Mouse (Mus musculus) neutrophil, adult 65 days (primary cell): ENCODE results near the gene Krtap4-6. TPM values are rescaled to one million over a fixed set of nuclear protein-coding genes. Genes with fewer than 3 reads are reported as not detected.

Experiments used
- total RNA-seq: library from RNA; stranded (reverse); gene quantifications from 2 replicates; pipeline ENCODE4 v1.2.4, GENCODE M21; 2023

The Krtap4-6 gene
- total RNA-seq: not detected in 2 replicates

DNA sequence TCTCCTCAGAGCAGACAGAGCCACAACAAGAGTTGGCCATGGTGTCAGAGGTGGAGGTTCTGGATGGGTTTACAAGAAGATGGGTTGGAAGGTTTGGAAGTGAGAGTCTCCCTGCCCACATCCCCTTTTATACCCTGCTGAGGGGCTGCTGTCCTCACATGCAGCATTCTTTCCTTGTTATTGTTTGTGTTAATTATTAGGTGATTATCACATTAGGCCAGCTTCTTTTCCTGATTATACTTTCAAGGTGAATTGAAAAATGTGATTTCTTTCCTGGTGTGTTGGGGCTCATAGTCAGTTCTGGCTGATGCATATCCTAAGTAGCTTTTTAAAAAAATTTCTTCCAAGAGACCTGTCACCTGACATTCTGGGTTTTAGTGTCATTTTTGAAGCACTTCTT, at the start of gene Krtap4-6:
TSS of gene Krtap4-6 (minus strand) at position 101 of the 400 bp plus-strand sequence.

DNA sequence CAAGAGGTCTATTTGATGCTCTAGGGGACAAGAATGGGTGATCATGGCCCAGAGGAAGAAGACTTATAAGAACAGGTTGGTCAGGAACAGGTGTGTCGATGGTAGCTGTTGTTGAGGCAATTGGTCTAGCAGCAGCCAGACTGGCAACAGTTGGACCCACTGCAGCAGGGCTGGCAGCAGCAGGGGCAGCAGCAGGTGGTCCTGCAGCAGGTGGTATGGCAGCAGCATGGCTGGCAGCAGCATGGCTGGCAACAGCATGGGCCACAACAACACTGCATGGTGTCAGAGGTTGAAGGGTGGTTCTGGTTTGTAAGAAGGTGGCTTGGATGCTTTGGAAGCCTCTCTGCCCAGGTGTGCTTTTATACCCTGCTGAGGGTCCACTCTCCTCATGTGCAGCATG, 24.7 kb upstream of the Krtap4-6 start, which contains the start of gene Gm14190:
TSS of gene Gm14190 (minus strand) at position 278 of the 400 bp plus-strand sequence.

DNA sequence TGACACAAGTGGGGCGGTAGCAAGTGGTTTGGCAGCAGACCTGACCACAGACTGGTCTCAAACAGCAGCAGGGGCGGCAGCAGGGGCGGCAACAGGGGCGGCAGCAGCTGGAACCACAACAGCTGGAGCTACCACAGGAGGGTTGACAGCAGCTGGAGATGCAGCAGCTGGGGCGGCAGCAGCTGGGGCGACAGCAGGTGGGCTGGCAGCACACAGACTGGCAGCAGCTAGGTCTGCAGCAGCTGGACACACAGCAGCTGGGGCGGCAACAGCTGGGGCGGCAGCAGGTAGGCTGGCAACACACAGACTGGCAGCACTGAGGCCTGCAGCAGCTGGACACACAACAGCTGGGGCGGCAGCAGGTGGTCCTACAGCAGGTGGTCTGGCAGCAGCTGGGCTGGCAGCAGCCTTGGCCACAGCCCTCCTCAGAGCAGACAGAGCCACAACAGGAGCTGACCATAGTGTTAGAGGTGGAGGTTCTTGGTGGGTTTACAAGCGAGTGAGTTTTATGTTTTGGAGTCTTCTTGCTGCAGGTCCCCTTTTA, 7.2 kb downstream of the Krtap4-6 start, which contains the start of gene Gm11563:
TSS of gene Gm11563 (minus strand) at position 494 of the 544 bp plus-strand sequence.

DNA sequence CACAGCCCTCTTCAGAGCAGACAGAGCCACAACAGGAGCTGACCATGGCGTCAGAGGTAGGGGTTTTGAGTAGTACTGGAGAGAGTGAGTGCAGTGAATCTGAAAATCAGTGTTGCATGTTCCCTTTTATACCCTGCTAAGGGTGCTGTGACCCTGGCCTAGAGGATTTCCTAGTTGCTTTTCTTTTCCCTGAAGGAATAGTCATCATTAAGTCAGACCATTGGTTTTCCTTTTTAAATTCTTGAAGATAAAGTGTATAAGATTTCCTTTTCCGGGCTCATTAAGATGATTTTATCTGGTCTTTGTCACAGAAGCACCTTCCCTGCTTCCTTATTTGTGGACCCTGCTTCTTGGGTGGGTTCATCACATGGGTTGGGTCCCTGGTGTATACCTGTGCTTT, 15.6 kb downstream of the Krtap4-6 start, which contains the start of gene Gm11555:
TSS of gene Gm11555 (minus strand) at position 101 of the 400 bp plus-strand sequence.

DNA sequence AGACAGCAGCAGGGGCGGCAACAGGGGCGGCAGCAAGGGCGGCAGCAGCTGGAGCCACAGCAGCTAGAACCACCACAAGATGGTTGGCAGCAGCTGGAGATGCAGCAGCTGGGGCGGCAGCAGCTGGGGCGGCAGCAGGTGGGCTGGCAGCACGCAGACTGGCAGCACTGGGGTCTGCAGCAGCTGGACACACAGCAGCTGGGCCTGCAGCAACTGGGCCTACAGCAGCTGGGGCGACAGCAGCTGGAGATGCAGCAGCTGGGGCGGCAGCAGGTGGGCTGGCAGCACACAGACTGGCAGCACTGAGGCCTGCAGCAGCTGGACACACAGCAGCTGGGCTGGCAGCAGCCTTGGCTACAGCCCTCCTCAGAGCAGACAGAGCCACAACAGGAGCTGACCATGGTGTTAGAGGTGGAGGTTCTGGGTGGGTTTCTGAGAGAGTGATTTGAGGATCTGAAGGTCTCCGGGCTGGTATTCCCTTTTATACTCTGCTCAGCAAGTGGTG, 22.1 kb downstream of the Krtap4-6 start, which contains the start of gene Krtap4-7:
TSS of gene Krtap4-7 (minus strand) at position 455 of the 505 bp plus-strand sequence.

DNA sequence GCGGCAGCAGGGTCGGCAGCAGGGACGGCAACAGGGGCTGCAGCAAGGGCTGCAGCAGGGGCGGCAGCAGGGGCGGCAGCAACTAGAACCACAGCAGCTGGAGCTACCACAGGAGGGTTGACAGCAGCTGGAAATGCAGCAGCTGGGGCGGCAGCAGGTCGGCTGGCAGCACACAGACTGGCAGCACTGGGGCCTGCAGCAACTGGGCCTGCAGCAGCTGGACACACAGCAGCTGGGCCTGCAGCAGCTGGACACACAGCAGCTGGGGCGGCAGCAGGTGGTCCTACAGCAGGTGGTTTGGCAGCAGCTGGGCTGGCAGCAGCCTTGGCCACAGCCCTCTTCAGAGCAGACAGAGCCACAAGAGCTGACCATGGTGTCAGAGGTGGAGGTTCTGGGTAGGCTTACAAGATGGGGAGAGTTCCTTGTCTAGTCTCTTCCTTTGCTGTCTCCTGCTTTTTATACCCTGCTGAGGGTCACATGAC, 31.1 kb downstream of the Krtap4-6 start, which contains the start of gene Krtap4-2:
TSS of gene Krtap4-2 (minus strand) at position 432 of the 482 bp plus-strand sequence.

DNA sequence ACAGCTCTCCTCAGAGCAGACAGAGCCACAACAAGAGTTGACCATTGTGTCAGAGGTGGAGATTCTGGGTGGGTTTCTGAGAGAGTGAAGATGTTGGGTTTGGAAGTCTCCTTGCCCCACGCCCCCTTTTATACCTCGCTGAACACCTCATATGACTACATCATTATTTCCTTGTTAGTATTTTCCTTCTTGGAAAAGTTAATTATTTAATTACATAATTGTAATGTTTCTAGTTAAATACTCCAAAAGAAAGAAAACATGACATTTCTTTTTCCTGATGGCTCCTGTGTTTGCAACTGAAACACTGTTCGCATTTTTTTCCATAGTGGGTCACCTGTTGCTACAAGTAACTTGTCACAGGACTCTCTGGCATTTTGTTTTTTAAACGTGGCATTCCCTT, 37.6 kb downstream of the Krtap4-6 start, which contains the start of gene Krtap4-1:
TSS of gene Krtap4-1 (minus strand) at position 101 of the 400 bp plus-strand sequence.

DNA sequence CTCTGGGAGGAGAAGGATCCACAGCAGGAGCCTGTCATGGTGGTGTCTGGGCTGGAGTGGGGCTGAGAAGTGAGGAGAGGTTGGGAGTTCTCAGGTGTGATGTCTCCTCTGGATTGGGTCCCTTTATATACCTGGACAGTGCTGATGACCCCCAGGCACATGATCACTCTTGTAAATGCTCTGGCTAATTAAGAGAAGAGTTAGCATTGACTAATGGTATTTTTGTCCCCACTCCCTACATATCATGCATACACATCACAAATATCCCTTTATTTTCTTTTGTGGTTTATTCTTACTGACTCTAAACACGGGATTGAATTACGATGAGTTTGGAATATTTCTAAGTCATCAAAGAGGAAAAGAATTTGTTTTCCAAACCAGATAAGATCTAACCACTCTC, 45.4 kb downstream of the Krtap4-6 start, which contains the start of gene Gm11562:
TSS of gene Gm11562 (minus strand) at position 101 of the 400 bp plus-strand sequence.

Other genes with a start within 250 kb of the Krtap4-6 start
- not detected in 2 replicates for gene Krt12, start 243.7 kb downstream of the Krtap4-6 start, total RNA-seq
- not detected in 2 replicates for gene Krt20, start 227.8 kb downstream of the Krtap4-6 start, total RNA-seq
- gene Krt23, start 172.8 kb downstream of the Krtap4-6 start, total RNA-seq: not detected in 2 replicates
- gene Krt39, start 144.6 kb downstream of the Krtap4-6 start, total RNA-seq: not detected in 2 replicates
- gene Krt40, start 122.8 kb downstream of the Krtap4-6 start, total RNA-seq: not detected in 2 replicates
- not detected in 2 replicates for gene Krtap3-3, start 115.1 kb downstream of the Krtap4-6 start, total RNA-seq
- gene Krtap3-2, start 109.1 kb downstream of the Krtap4-6 start, total RNA-seq: not detected in 2 replicates
- not detected in 2 replicates for gene Gm11939, start 106.5 kb downstream of the Krtap4-6 start, total RNA-seq
- gene Krtap3-1, start 99.3 kb downstream of the Krtap4-6 start, total RNA-seq: not detected in 2 replicates
- not detected in 2 replicates for gene Krtap1-5, start 84.9 kb downstream of the Krtap4-6 start, total RNA-seq
- gene Krtap1-4, start 82.3 kb downstream of the Krtap4-6 start, total RNA-seq: not detected in 2 replicates
- not detected in 2 replicates for gene Krtap1-3, start 74.6 kb downstream of the Krtap4-6 start, total RNA-seq
- gene Krtap9-3, start 67.9 kb downstream of the Krtap4-6 start, total RNA-seq: not detected in 2 replicates
- gene Gm11938, start 62.7 kb downstream of the Krtap4-6 start, total RNA-seq: not detected in 2 replicates
- not detected in 2 replicates for gene Gm11937, start 55.8 kb downstream of the Krtap4-6 start, total RNA-seq
- not detected in 2 replicates for gene Krtap2-4, start 51.1 kb downstream of the Krtap4-6 start, total RNA-seq
- not detected in 2 replicates for gene Gm11562, start 45.5 kb downstream of the Krtap4-6 start, total RNA-seq
- gene Krtap4-1, start 37.7 kb downstream of the Krtap4-6 start, total RNA-seq: not detected in 2 replicates
- not detected in 2 replicates for gene Krtap4-2, start 30.9 kb downstream of the Krtap4-6 start, total RNA-seq
- not detected in 2 replicates for gene Krtap4-7, start 21.9 kb downstream of the Krtap4-6 start, total RNA-seq
- not detected in 2 replicates for gene Gm11555, start 15.7 kb downstream of the Krtap4-6 start, total RNA-seq
- not detected in 2 replicates for gene Gm11563, start 7.0 kb downstream of the Krtap4-6 start, total RNA-seq
- gene Gm14190, start 24.8 kb upstream of the Krtap4-6 start, total RNA-seq: not detected in 2 replicates
- gene Gm14180, start 68.3 kb upstream of the Krtap4-6 start, total RNA-seq: not detected in 2 replicates
- not detected in 2 replicates for gene Gm11595, start 107.0 kb upstream of the Krtap4-6 start, total RNA-seq
- not detected in 2 replicates for gene Krtap4-8, start 114.7 kb upstream of the Krtap4-6 start, total RNA-seq
- gene Krtap4-9, start 119.2 kb upstream of the Krtap4-6 start, total RNA-seq: not detected in 2 replicates
- gene Gm11596, start 127.5 kb upstream of the Krtap4-6 start, total RNA-seq: not detected in 2 replicates
- gene Gm11569, start 133.0 kb upstream of the Krtap4-6 start, total RNA-seq: not detected in 2 replicates
- not detected in 2 replicates for gene Gm11554, start 138.5 kb upstream of the Krtap4-6 start, total RNA-seq
- gene Krtap4-13, start 143.9 kb upstream of the Krtap4-6 start, total RNA-seq: not detected in 2 replicates
- gene Gm11564, start 149.7 kb upstream of the Krtap4-6 start, total RNA-seq: not detected in 2 replicates
- gene 2300003K06Rik, start 172.1 kb upstream of the Krtap4-6 start, total RNA-seq: not detected in 2 replicates
- not detected in 2 replicates for gene Krtap4-16, start 185.6 kb upstream of the Krtap4-6 start, total RNA-seq
- not detected in 2 replicates for gene Gm11568, start 192.0 kb upstream of the Krtap4-6 start, total RNA-seq
- not detected in 2 replicates for gene Gm11559, start 198.5 kb upstream of the Krtap4-6 start, total RNA-seq
- not detected in 2 replicates for gene Krtap9-1, start 207.4 kb upstream of the Krtap4-6 start, total RNA-seq
- not detected in 2 replicates for gene Gm11567, start 213.2 kb upstream of the Krtap4-6 start, total RNA-seq
- gene Krtap31-1, start 242.0 kb upstream of the Krtap4-6 start, total RNA-seq: not detected in 2 replicates
- gene Gm11565, start 248.8 kb upstream of the Krtap4-6 start, total RNA-seq: not detected in 2 replicates